Mouse (Mus musculus): ENCODE results near the gene Shroom4.

DNA sequence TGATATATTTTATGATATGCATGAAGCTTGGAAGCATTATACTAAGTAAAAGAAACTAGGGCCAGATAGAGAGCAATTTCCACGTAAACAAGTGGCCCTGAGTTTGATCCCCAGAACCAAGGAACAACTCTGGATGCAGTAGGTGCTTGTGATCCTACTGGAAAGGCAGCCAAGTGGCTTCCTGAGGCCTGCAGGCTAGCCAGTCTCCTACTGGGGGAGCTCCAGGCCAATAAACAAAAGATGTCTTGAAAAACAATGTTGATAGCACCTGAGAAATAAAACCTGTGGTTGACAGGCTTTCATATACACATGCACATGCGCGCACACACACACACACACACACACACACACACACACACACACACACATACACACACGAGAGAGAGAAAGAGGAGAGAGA, 82.6 kb downstream of the Shroom4 start:
- TF ChIP-seq CTCF (IDR thresholded peaks at IDR 0.05; ENCODE audit: low read depth, low read length) = no peak
- TF ChIP-seq POLR2A (IDR thresholded peaks at IDR 0.05; ENCODE audit: extremely low read depth, insufficient read depth, low read length) = no peak
